Mouse (Mus musculus): Measurements from ENCODE around the gene Tbl2.

The Tbl2 gene

GRCm38 (mm10) chr5:135149820-135150178 is 342 bp downstream of the Tbl2 start:
- ATAC-seq (ENCODE audit: low TSS enrichment) = no peak

GRCm38 (mm10) chr5:135156496-135156895 is 7.0 kb downstream of the Tbl2 start:
- no peak for ATAC-seq (ENCODE audit: low TSS enrichment)

GRCm38 (mm10) chr5:135161221-135161620 is 11.8 kb downstream of the Tbl2 start:
- ATAC-seq (ENCODE audit: low TSS enrichment) = peak; percentile 89; the same call in 1 of the 2 replicates

GRCm38 (mm10) chr5:135161650-135162049 is 12.2 kb downstream of the Tbl2 start:
- ATAC-seq (ENCODE audit: low TSS enrichment) = no peak

DNA sequence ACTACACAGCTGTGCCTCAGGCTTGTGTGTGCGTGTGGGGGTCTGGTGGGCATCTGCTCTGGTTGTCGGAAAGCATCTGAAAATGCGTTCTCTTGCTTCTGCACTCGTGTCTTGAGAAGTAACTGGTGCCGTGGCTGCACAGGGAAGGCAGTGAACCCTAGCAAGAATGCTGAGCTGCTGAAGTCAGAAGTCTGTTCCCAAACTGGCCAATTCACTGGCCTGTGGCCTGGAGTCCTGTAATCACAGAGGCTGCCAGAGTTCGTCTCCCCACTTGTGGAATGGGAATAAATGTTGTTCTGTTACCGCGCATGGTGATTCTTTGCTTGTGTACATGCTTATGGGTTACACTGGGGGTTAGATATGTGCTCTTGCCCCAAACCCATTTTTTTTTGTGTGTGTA is 12.9 kb downstream of the Tbl2 start:
- ATAC-seq (ENCODE audit: low TSS enrichment) = no peak

- ATAC-seq (ENCODE audit: low TSS enrichment) = no peak
These were observed 13.4 kb downstream of the Tbl2 start for GRCm38 (mm10) chr5:135162821-135163220.

DNA sequence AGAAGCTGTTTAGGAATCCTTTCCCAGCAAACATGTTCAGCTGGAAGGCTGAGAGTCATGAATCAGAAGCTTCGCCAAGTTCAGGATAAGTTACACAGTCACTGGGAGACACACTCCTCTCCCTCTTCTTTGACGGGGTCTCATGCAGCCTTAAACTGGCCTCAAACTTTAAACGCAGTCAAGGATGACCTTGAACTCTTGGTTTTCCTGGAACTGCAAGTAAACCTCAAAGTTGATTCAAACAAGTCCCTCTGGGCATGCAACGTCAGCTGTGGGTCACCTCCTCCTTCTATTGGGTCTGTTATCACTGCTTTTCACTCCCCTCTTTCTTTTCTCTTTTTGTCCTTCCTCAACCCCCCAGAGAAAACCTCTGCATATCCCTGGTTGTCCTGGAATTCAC is 17.5 kb downstream of the Tbl2 start:
- no peak for ATAC-seq (ENCODE audit: low TSS enrichment)

DNA sequence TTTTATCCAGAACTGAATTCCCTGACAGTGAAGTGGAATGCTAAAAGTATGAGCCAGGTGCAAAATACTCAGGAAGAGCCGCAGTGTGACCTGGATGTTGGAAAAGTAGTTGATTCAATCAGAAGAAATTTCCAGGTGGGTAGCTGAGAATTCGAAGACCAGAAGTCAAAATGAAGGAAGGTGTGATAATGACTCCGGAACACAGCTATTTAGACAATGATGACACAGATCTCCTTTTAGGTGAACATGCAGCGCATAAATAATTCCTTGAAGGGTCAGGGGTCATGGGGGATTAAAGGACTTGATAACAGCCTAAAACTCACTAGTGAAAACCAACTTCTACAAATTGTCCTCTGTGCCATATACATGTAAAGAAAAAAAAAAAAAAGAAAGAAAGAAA is 18.0 kb downstream of the Tbl2 start:
- no peak for ATAC-seq (ENCODE audit: low TSS enrichment)

- peak; percentile 95 for ATAC-seq (ENCODE audit: low TSS enrichment)
These were observed 18.9 kb downstream of the Tbl2 start, which contains the start of gene Bcl7b for GRCm38 (mm10) chr5:135168063-135169062. Bcl7b (plus strand) TSS chr5:135168283.

DNA sequence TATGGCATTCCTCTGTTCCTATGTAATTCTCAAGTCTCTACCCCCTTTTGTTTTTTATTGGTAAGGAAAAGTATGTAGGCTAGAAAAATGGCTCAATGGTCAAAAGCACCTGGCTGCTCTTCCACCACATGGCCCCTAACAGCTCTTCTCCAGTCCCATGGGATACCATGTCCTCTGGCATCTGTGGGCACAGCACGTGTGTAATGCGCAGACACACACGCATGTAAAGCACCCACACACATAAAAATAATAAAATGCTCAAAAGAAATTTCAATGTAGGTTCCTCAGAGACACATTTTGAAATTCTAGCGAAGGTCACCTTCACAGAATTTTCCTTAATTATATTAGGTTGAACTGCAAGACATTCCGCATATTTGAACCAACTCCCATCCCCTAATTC is 20.0 kb downstream of the Tbl2 start:
- ATAC-seq (ENCODE audit: low TSS enrichment) = no peak

GRCm38 (mm10) chr5:135171688-135172220 is 22.3 kb downstream of the Tbl2 start:
- ATAC-seq (ENCODE audit: low TSS enrichment) = no peak

DNA sequence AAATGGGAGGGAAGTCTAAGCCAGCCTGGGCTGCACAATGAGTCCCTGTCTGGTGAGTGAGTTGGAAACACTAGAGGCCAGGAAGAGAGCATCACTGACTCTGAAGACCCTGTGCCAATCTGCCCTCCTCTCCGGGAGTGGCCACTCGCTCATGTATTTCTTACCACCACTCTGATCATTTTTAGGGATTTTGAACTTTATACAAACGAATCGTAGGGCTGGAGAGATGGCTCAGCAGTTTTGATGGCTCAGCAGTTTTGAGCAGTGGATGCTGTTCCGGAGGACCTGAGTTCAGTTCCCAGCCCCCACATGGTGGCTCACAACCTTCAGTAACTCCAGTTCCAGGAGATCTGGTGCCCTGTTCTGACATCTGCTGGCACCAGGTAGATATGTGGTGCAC is 23.5 kb downstream of the Tbl2 start:
- ATAC-seq (ENCODE audit: low TSS enrichment) = no peak

- ATAC-seq (ENCODE audit: low TSS enrichment) = no peak
These were observed 25.6 kb downstream of the Tbl2 start for GRCm38 (mm10) chr5:135175086-135175485.

- peak; percentile 3; the same call in 1 of the 2 replicates for ATAC-seq (ENCODE audit: low TSS enrichment)
These were observed 29.1 kb downstream of the Tbl2 start for GRCm38 (mm10) chr5:135178523-135178922.

DNA sequence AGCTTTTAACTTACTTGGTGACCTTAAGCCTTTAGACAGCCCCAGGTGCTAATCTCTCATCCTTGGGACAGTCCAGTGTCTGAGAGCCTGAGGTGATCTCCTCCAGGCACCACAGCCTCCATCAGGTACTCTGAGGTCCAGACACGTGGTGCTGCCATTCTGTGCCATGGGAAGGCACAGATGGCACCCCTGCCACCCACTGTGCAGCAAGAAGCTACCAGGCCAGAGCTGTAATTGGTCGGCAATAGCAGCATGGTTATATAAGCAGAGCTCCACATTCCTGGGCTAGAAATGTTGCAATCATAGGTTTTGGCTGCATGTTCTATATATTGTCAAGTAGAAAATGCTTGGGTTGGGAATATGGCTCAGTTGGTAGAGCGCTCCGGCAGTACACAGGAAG is 29.5 kb downstream of the Tbl2 start:
- ATAC-seq (ENCODE audit: low TSS enrichment) = peak; percentile 68

DNA sequence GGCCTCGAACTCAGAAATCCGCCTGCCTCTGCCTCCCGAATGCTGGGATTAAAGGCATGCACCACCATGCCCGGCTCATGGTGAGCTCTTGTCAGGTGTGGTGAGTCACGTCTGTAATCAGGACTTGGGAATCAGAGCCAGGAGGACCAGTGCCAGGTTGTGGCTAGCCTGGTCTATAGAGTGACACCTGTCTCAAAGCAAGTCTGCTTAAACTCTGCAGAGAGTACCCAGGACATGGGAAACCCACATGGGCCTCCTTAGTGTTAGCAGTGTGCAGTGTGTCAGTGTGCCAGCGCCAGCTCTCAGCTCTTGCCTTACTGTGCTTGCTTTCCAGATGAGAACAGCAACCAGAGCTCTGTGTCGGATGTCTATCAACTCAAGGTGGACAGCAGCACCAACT is 30.2 kb downstream of the Tbl2 start:
- ATAC-seq (ENCODE audit: low TSS enrichment) = no peak

- no peak for ATAC-seq (ENCODE audit: low TSS enrichment)
These were observed 31.3 kb downstream of the Tbl2 start for GRCm38 (mm10) chr5:135180796-135181195.

DNA sequence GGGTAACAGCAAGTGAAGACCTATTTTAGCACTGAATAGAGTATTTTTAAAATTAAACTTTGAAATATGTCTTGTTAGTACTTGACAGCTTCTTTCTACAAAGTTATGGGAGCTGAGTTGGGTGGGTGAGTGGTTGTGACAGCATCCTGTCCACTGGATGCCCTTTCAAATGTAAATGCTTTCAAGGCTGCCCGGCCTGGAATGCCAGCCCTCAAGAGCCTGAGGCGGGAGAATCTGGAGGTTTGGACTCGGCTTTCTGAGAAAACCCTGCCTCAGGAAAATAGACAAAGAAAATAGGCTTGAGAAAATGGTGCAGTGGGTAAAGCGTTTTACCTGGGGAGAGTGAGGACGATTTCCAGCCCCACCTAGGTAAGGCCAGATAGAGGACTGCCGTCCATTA is 32.3 kb downstream of the Tbl2 start:
- ATAC-seq (ENCODE audit: low TSS enrichment) = no peak

DNA sequence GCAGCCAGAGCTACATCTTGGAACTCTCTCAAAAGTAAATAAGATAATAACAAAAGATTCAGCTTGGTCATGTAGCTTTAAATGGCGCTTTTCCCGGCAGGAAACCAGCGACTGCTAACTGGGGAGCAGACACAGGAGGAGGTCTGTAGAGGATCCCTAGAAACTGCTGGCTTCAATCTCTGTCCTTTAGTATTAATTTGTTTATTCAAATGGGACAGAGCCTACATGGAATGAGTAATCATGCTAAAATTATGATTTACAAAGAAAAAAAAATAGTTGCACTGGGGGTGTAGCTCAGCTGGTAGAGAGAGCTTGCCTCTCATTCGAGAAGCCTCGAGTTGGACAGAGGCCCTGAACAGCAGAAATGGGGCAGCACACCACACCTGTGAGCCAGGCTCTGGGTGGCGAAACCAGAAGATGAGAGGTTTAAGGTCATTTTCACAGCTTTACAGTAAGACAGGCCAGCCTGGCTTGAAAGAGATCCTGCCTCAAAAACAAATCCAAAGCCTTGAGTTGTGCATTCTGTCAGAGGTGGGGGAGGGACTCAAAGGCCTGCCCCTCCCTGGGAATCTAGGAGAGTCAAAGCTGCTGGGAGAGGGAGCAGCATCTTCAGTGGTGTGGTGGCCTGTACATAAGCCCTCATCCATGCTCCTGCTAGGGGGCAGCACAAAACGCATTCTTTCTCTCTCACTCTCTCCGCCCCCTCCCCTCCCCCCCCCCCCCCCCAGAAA is 33.8 kb downstream of the Tbl2 start:
- peak; percentile 21; the same call in 1 of the 2 replicates for ATAC-seq (ENCODE audit: low TSS enrichment)

GRCm38 (mm10) chr5:135185016-135185415 is 35.6 kb downstream of the Tbl2 start:
- ATAC-seq (ENCODE audit: low TSS enrichment) = no peak

- no peak for ATAC-seq (ENCODE audit: low TSS enrichment)
These were observed 36.1 kb downstream of the Tbl2 start for GRCm38 (mm10) chr5:135185596-135185995.

- no peak for ATAC-seq (ENCODE audit: low TSS enrichment)
These were observed 36.8 kb downstream of the Tbl2 start for GRCm38 (mm10) chr5:135186231-135186620.
